In genomic region chr13:49352581-49353159, GRCm38 (mm10) we compare ENCODE assay signal across 8 mouse cellular contexts. TPM values are rescaled to one million over a fixed set of nuclear protein-coding genes. Genes with fewer than 3 reads are reported as not detected.
DNase-seq lines count a peak whose midpoint lies in the region; ATAC-seq lines count a peak whose summit lies in the region.

No protein-coding gene starts in this region.

- H3K4me3 ChIP-seq in heart, embryonic 13.5 days = no peak overlapping the region
- H3K4me3 ChIP-seq in midbrain, embryonic 12.5 days = no peak overlapping the region

- peaks cover 17% of the 10 kb centered on the region for H3K36me3 ChIP-seq in heart, embryonic 13.5 days
- no peaks in the 10 kb centered on the region; the same call in 1 of the 2 replicates for H3K36me3 ChIP-seq in midbrain, embryonic 12.5 days

- peaks cover 73% of the 10 kb centered on the region for H3K4me1 ChIP-seq in heart, embryonic 13.5 days
- H3K4me1 ChIP-seq in midbrain, embryonic 12.5 days = peaks cover 26% of the 10 kb centered on the region

- no peaks in the 10 kb centered on the region for H3K9me3 ChIP-seq in heart, embryonic 13.5 days
- no peaks in the 10 kb centered on the region for H3K9me3 ChIP-seq in midbrain, embryonic 12.5 days

- H3K27me3 ChIP-seq in heart, embryonic 13.5 days (replicated peaks) = no peaks in the 10 kb centered on the region
- no peaks in the 10 kb centered on the region for H3K27me3 ChIP-seq in midbrain, embryonic 12.5 days

- 66% methylated on average over 3 of the region's 3 CpGs for WGBS in heart, embryonic 13.5 days
- 42% methylated on average over 3 of the region's 3 CpGs for WGBS in midbrain, embryonic 12.5 days

- ATAC-seq in heart, embryonic 13.5 days (ENCODE audit: extremely low read depth, insufficient number of reproducible peaks, low FRiP score, low TSS enrichment) = no peak
- ATAC-seq in midbrain, embryonic 12.5 days (ENCODE audit: low FRiP score, low read depth) = peak; percentile 78

- DNase-seq in embryo, embryonic 10.5 days (ENCODE audit: low spot score) = peak; percentile 33
- DNase-seq in embryo, embryonic 9.5 days (ENCODE audit: extremely low spot score) = no peak
- DNase-seq in brain, adult 2 months (ENCODE audit: low read depth, low spot score) = peak; percentile 69
- DNase-seq in kidney, adult 18-20 months = no peak
- DNase-seq in cerebellum, adult 9-10 months = no peak
- DNase-seq in urinary bladder, adult 2 months (ENCODE audit: low spot score) = no peak

- H3K27ac ChIP-seq in heart, embryonic 13.5 days (replicated peaks) = peak overlapping the region; percentile 30; the same call in 1 of the 2 replicates
- H3K27ac ChIP-seq in midbrain, embryonic 12.5 days (replicated peaks) = peak overlapping the region; percentile 60

- no peak overlapping the region for H3K9ac ChIP-seq in heart, embryonic 13.5 days
- no peak overlapping the region for H3K9ac ChIP-seq in midbrain, embryonic 12.5 days (replicated peaks)

- H3K4me2 ChIP-seq in heart, embryonic 13.5 days = no peak overlapping the region
- no peak overlapping the region for H3K4me2 ChIP-seq in midbrain, embryonic 12.5 days (replicated peaks)

RNA-seq across cellular contexts. Expression of gene Bicd2, which starts 11.3 kb away (rescaled TPM):
- 38.7 and 40.6 TPM in 2 replicates for polyA plus RNA-seq in heart, embryonic 13.5 days (2015; fragmentation: Nextera tagmentation; extraction: Ambion mirVana)
- polyA plus RNA-seq in midbrain, embryonic 12.5 days (2016; fragmentation: Nextera tagmentation; extraction: Ambion mirVana) = 36.7 and 38.8 TPM in 2 replicates
- polyA plus RNA-seq in urinary bladder, adult 2 months (2012; rRNA removed) = 41.8 and 47.8 TPM in 2 replicates

RNA-seq across cellular contexts. Expression of gene Fgd3, which starts 32.6 kb away (rescaled TPM):
- 0.05 and 0.23 TPM in 2 replicates for polyA plus RNA-seq in heart, embryonic 13.5 days (2015; fragmentation: Nextera tagmentation; extraction: Ambion mirVana)
- 1.0 and 1.1 TPM in 2 replicates for polyA plus RNA-seq in midbrain, embryonic 12.5 days (2016; fragmentation: Nextera tagmentation; extraction: Ambion mirVana)
- polyA plus RNA-seq in urinary bladder, adult 2 months (2012; rRNA removed) = 6.2 and 7.2 TPM in 2 replicates

Comparison
In these comparisons a context has a peak if more than half of its experiments do, and no peak if none do; other contexts are left out.
1. DNase-seq: peak in embryo, embryonic 10.5 days (single experiment) and brain, adult 2 months (single experiment); none in embryo, embryonic 9.5 days (single experiment), kidney, adult 18-20 months (single experiment), cerebellum, adult 9-10 months (single experiment) and urinary bladder, adult 2 months (single experiment).